Mouse (Mus musculus) fibroblast of lung, adult 2 months (primary cell): ENCODE data around the gene Pign.
A peak's percentile ranks its signal among the peaks of the same experiment; 100 is the strongest.

Experiments used
- DNase-seq: peaks from one replicate; pipeline ENCODE4 v3.0.0-alpha.2; 2011; ENCODE audit warnings: low read depth

Gene Pign

GRCm38 (mm10) chr1:105663171-105663961, at the start of gene Pign, which contains the start of gene Relch:
Gene Pign, minus strand, starts transcription at chr1:105663677.
Gene Relch, plus strand, starts transcription at chr1:105663861.
- DNase-seq: peak; percentile 98

GRCm38 (mm10) chr1:105712822-105713221, 49.3 kb upstream of the Pign start:
- no peak for DNase-seq

GRCm38 (mm10) chr1:105711227-105711626, 47.8 kb upstream of the Pign start:
- no peak for DNase-seq

- no peak for DNase-seq
Observed at GRCm38 (mm10) chr1:105709415-105709814, 45.9 kb upstream of the Pign start.

DNA sequence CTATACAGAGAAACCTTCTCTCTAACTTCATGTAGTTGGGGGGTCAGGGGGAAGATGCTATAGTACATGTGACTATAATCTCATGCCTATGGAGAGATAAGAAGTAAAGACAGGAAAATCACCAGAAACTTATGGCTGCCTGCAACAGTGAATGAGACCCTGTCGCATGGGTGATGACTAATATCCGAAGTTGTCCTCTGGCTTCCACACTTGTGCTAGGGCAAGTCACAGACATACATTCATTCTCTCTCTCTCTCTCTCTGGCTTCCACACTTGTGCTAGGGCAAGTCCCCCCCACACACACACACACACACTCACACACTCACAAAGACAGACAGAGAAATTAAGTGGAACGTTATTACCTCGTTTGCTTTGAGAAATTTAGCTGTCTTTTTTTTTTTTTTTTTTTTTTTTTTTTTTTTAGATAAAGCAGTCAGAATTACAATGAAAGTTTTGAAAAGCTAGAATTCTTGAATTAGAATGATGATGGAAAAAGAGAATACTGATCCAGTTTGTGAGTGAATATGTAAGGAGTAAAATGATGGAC, 37.6 kb upstream of the Pign start:
- DNase-seq: no peak

- no peak for DNase-seq
Observed at GRCm38 (mm10) chr1:105695581-105695980, 32.1 kb upstream of the Pign start.

DNA sequence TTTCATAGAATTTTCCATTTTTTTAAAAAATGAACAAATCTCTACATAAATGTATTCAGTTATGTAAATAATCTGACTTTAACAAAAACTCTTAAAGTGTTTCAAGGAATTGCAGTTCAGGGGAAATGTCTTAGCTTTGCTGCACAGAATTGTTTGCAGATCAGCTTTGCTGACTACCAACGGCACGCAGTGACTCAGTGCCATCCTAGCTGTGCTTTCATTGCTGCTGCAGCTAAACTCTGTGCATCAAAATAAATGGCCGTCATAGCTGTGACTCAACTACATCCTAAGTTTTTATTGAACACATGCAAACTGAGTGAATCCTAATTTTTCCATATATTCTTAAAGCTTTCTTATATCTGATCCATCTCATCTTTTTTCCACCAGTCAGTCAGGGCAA, 22.0 kb upstream of the Pign start:
- no peak for DNase-seq

DNA sequence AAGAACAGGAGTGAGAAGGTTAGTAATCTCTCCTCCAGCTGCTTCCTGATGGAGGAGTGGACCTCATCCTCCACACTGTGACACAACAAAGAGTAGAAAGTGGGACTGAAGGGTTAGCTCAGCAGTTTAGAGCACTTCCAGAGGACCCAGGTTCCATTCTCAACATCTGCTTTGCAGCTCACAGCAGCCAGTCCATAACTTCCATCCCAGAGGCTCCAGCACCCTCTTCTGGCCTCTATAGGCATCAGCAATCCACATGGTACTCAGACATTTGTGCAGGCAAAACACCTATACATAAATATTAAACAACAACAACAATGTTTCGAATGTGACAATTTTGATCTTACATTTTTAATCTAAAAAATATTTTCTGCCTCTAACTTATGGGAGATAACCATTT, 17.1 kb upstream of the Pign start:
- no peak for DNase-seq

DNA sequence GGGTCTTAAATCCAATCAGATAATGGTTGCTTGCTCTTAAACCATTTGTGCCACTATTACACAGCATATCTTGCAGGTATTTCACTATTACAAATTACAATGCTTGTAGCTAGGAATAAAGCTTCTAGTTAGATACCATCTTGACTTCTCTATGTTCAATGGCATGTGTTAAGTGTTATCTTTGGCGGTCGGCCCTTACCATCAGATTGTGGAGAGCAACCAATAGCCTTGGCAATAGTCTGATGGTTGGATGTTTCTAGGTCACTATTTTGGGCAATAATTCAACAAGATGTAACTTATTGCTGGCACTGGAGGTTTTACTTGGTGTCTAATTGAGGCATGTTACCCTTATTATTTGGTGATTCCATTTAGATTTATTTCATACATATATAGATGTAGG, 11.3 kb upstream of the Pign start:
- DNase-seq: no peak

GRCm38 (mm10) chr1:105669700-105670099, 6.2 kb upstream of the Pign start:
- no peak for DNase-seq

- DNase-seq: no peak
Observed at GRCm38 (mm10) chr1:105663962-105664812, 710 bp upstream of the Pign start.

GRCm38 (mm10) chr1:105662820-105663170, 682 bp downstream of the Pign start:
- no peak for DNase-seq

- DNase-seq: peak; percentile 31
Observed at GRCm38 (mm10) chr1:105660015-105660414, 3.5 kb downstream of the Pign start.

GRCm38 (mm10) chr1:105653981-105654380, 9.5 kb downstream of the Pign start:
- DNase-seq: no peak

GRCm38 (mm10) chr1:105650650-105651049, 12.8 kb downstream of the Pign start:
- no peak for DNase-seq

GRCm38 (mm10) chr1:105644093-105644492, 19.4 kb downstream of the Pign start:
- DNase-seq: no peak

GRCm38 (mm10) chr1:105630481-105630880, 33.0 kb downstream of the Pign start:
- peak; percentile 14 for DNase-seq

DNA sequence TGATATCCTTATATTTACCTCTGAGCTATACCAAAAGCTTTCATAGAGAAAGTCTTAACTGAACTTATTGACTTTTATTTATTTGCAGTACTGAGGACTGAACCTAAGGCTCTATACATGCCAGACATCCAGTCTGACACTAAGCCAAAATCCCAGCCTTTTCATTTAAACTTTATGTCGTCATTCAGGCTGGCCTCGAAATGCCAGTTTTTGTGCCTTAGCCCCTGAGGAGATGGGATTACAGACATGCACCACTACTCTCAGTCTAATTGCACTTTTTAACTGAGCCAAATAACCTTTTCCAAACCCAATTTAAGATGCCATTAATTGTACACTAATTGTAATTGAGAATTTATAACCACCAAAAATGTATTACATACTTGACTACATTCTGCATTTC, 73.8 kb downstream of the Pign start:
- no peak for DNase-seq

- DNase-seq: no peak
Observed at GRCm38 (mm10) chr1:105588697-105589096, 74.8 kb downstream of the Pign start.

GRCm38 (mm10) chr1:105582800-105583199, 80.7 kb downstream of the Pign start:
- no peak for DNase-seq

DNA sequence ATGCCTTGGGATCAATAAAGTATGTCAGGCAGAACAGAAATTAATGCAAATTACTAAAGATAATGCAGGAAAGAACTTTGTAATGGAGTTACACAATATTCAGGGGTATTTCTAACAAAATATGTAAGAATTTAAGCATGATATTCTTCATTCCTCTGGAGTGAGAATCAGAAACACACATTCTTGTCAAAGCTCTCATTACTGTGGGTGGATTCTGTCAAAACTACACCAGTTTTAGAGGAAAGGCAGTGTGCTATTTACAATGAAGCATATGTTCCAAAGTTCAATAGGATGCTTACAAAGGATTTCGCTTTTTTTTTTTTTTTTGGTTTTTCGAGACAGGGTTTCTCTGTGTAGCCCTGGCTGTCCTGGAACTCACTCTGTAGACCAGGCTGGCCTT, 82.6 kb downstream of the Pign start:
- no peak for DNase-seq

GRCm38 (mm10) chr1:105566051-105566450, 97.4 kb downstream of the Pign start:
- DNase-seq: no peak

- no peak for DNase-seq
Observed at GRCm38 (mm10) chr1:105564289-105564688, 99.2 kb downstream of the Pign start.
